Mouse (Mus musculus): Measurements from ENCODE around the gene Ntrk3.

GRCm38 (mm10) chr7:78767929-78768531 lies 30.2 kb upstream of the Ntrk3 start:
- TF ChIP-seq POLR2A (IDR thresholded peaks at IDR 0.05; ENCODE audit: extremely low read depth, insufficient read depth, low read length) = no peak
- no peak for TF ChIP-seq CTCF (IDR thresholded peaks at IDR 0.05; ENCODE audit: extremely low read depth, insufficient read depth, low read length)
